ENCODE assay signal across 8 mouse cellular contexts in genomic region chr2:118479550-118479909, GRCm38 (mm10). TPM values are rescaled to one million over a fixed set of nuclear protein-coding genes. Genes with fewer than 3 reads are reported as not detected.
DNase-seq lines count a peak whose midpoint lies in the region; ATAC-seq lines count a peak whose summit lies in the region.

Srp14 (minus strand) TSS chr2:118479711.

- intact Hi-C loops in left cerebral cortex, postnatal 14 days (cut with DNase I), result loop anchor here (5.0 kb wide), 1 partner anchor 217 kb away; no protein-coding TSS in a partner anchor

- peak; percentile 85 to 89 for DNase-seq in adrenal gland, adult 18-20 months (ENCODE audit: low spot score in 2 of 2)
- peak; percentile 99 for DNase-seq in embryo, embryonic 11 days
- peak; percentile 91 for DNase-seq in gastrocnemius, postnatal 25 days
- DNase-seq in intestine, embryonic 14.5 days (ENCODE audit: low spot score), result peak; percentile 93
- DNase-seq in left cerebral cortex, postnatal 14 days (ENCODE audit: low spot score in 2 of 2), result peak; percentile 91 to 94
- DNase-seq in mesoderm, embryonic 11.5 days (ENCODE audit: low read depth, low spot score), result peak; percentile 97
- DNase-seq in right cerebral cortex, postnatal 36 days (ENCODE audit: low spot score in 2 of 2), result peak; percentile 87 to 91
- peak; percentile 92 for DNase-seq in yolk sac, embryonic 10.5 days (ENCODE audit: low spot score)

- peaks cover 9% of the 10 kb centered on the region for H3K4me1 ChIP-seq in intestine, embryonic 14.5 days (replicated peaks; ENCODE audit: control insufficient read depth, insufficient read depth, low read length)

- peak within 1 kb of the TSS; percentile 79 for H3K27ac ChIP-seq in intestine, embryonic 14.5 days (ENCODE audit: low read depth)

- no peaks in the 10 kb centered on the region for H3K9me3 ChIP-seq in intestine, embryonic 14.5 days (ENCODE audit: control insufficient read depth, low read length)

- no peaks in the 10 kb centered on the region for H3K27me3 ChIP-seq in intestine, embryonic 14.5 days (replicated peaks; ENCODE audit: control insufficient read depth, insufficient read depth, low read length)

- H3K36me3 ChIP-seq in intestine, embryonic 14.5 days (ENCODE audit: control insufficient read depth, insufficient read depth, low read length), result peaks cover 29% of the 10 kb centered on the region

- peak within 1 kb of the TSS; percentile 53 for H3K4me2 ChIP-seq in intestine, embryonic 14.5 days (ENCODE audit: low read length)

- peak; percentile 94 for ATAC-seq in intestine, embryonic 14.5 days (replicated peaks; ENCODE audit: low FRiP score, low TSS enrichment, low read depth)

- H3K9ac ChIP-seq in intestine, embryonic 14.5 days (ENCODE audit: low read length), result peak within 1 kb of the TSS; percentile 77

- H3K4me3 ChIP-seq in intestine, embryonic 14.5 days (ENCODE audit: low read depth, low read length), result peak within 1 kb of the TSS; percentile 84

- under 1% methylated on average over 35 of the region's 35 CpGs for WGBS in intestine, embryonic 14.5 days

RNA-seq across cellular contexts. Expression of gene Srp14, which starts in this region (rescaled TPM):
- 100 to 1,000 TPM; 217 to 225 TPM for total RNA-seq in adrenal gland, adult 18-20 months (2021)
- 100 to 1,000 TPM; 129 to 134 TPM for total RNA-seq in gastrocnemius, postnatal 25 days (2021)
- polyA plus RNA-seq in intestine, embryonic 14.5 days (2014; fragmentation: Nextera tagmentation; extraction: Ambion mirVana), result 203 and 215 TPM in 2 replicates
- total RNA-seq in left cerebral cortex, postnatal 14 days (2021), result 100 to 1,000 TPM; 157 to 167 TPM

Comparison
In these comparisons a context has a peak if more than half of its experiments do, and no peak if none do; other contexts are left out.
1. Peak in every context shown above with its lines: DNase-seq, ATAC-seq, H3K4me3 ChIP-seq and H3K27ac ChIP-seq.